Mouse (Mus musculus): ENCODE data around the gene Rpl7l1.

- TF ChIP-seq POLR2A (IDR thresholded peaks at IDR 0.05; ENCODE audit: insufficient read length, low read depth): no peak
- no peak for TF ChIP-seq CEBPB (IDR thresholded peaks at IDR 0.05; ENCODE audit: insufficient read depth, poor library complexity, severe bottlenecking)
- TF ChIP-seq TCF12 (IDR thresholded peaks at IDR 0.05; ENCODE audit: insufficient read depth, poor library complexity, severe bottlenecking): no peak
Observed at GRCm38 (mm10) chr17:46773278-46774130, 9.0 kb downstream of the Rpl7l1 start.
